8 mouse cellular contexts compared by ENCODE assay signal in genomic region chr11:24370198-24370860, GRCm38 (mm10).
DNase-seq lines count a peak whose midpoint lies in the region; ATAC-seq lines count a peak whose summit lies in the region.

No protein-coding gene starts in this region.

- 15% methylated on average over 15 of the region's 15 CpGs for WGBS in kidney, embryonic 16.5 days
- 9% methylated on average over 15 of the region's 15 CpGs for WGBS in hindbrain, embryonic 14.5 days
- WGBS in midbrain, embryonic 14.5 days: 10% methylated on average over 15 of the region's 15 CpGs

- H3K9me3 ChIP-seq in kidney, embryonic 16.5 days (ENCODE audit: low read length): no peaks in the 10 kb centered on the region
- no peaks in the 10 kb centered on the region for H3K9me3 ChIP-seq in hindbrain, embryonic 14.5 days (ENCODE audit: control insufficient read depth, low read length)
- no peaks in the 10 kb centered on the region for H3K9me3 ChIP-seq in midbrain, embryonic 14.5 days (ENCODE audit: control insufficient read depth, low read length)

- no peak overlapping the region for H3K9ac ChIP-seq in kidney, embryonic 16.5 days (replicated peaks; ENCODE audit: low read length)
- peak overlapping the region; percentile 12; the same call in 1 of the 2 replicates for H3K9ac ChIP-seq in hindbrain, embryonic 14.5 days
- no peak overlapping the region for H3K9ac ChIP-seq in midbrain, embryonic 14.5 days (replicated peaks; ENCODE audit: low read length)

- no peaks in the 10 kb centered on the region; the same call in 1 of the 2 replicates for H3K27me3 ChIP-seq in kidney, embryonic 16.5 days (ENCODE audit: insufficient read depth, low read length)
- H3K27me3 ChIP-seq in hindbrain, embryonic 14.5 days (ENCODE audit: control insufficient read depth, insufficient read depth, low read length): peaks cover 7% of the 10 kb centered on the region; the same call in 1 of the 2 replicates
- H3K27me3 ChIP-seq in midbrain, embryonic 14.5 days (ENCODE audit: control insufficient read depth, insufficient read depth, low read length): no peaks in the 10 kb centered on the region

- DNase-seq in kidney, adult 9 months: no peak
- peak; percentile 72 for DNase-seq in embryo, embryonic 9.5 days (ENCODE audit: extremely low spot score)
- DNase-seq in hindbrain, embryonic 14.5 days (ENCODE audit: low spot score): peak; percentile 50
- peak; percentile 70 for DNase-seq in midbrain, embryonic 14.5 days
- DNase-seq in cerebellum, adult 8-10 months: no peak
- no peak for DNase-seq in urinary bladder, postnatal 25 days (ENCODE audit: low spot score)
- no peak for DNase-seq in adrenal gland, postnatal 14 days

- no peak overlapping the region for H3K27ac ChIP-seq in kidney, embryonic 16.5 days (ENCODE audit: low read length)
- peak overlapping the region; percentile 85 for H3K27ac ChIP-seq in hindbrain, embryonic 14.5 days
- H3K27ac ChIP-seq in midbrain, embryonic 14.5 days (replicated peaks; ENCODE audit: low read depth, low read length): peak overlapping the region; percentile 81

- no peak overlapping the region for H3K4me3 ChIP-seq in kidney, embryonic 16.5 days (ENCODE audit: low read length)
- no peak overlapping the region for H3K4me3 ChIP-seq in hindbrain, embryonic 14.5 days (replicated peaks; ENCODE audit: low read length)
- no peak overlapping the region for H3K4me3 ChIP-seq in midbrain, embryonic 14.5 days (replicated peaks; ENCODE audit: low read depth, low read length)

- H3K4me2 ChIP-seq in kidney, embryonic 16.5 days (replicated peaks; ENCODE audit: low read depth, low read length): peak overlapping the region; percentile 22
- peak overlapping the region; percentile 26 for H3K4me2 ChIP-seq in hindbrain, embryonic 14.5 days (replicated peaks)
- peak overlapping the region; percentile 30 for H3K4me2 ChIP-seq in midbrain, embryonic 14.5 days (ENCODE audit: low read length)

- no peaks in the 10 kb centered on the region for H3K36me3 ChIP-seq in kidney, embryonic 16.5 days (ENCODE audit: insufficient read depth, low read length)
- no peaks in the 10 kb centered on the region for H3K36me3 ChIP-seq in hindbrain, embryonic 14.5 days (replicated peaks; ENCODE audit: control insufficient read depth, insufficient read depth)
- H3K36me3 ChIP-seq in midbrain, embryonic 14.5 days (ENCODE audit: control insufficient read depth, insufficient read depth, low read length): no peaks in the 10 kb centered on the region

- H3K4me1 ChIP-seq in kidney, embryonic 16.5 days (ENCODE audit: insufficient read depth, low read length): peaks cover 11% of the 10 kb centered on the region
- H3K4me1 ChIP-seq in hindbrain, embryonic 14.5 days (replicated peaks; ENCODE audit: control insufficient read depth, insufficient read depth, low read length): peaks cover 30% of the 10 kb centered on the region
- H3K4me1 ChIP-seq in midbrain, embryonic 14.5 days (ENCODE audit: control insufficient read depth, insufficient read depth, low read length): peaks cover 30% of the 10 kb centered on the region

- peak; percentile 70 for ATAC-seq in kidney, embryonic 16.5 days (ENCODE audit: low FRiP score, low TSS enrichment)
- peak; percentile 81 for ATAC-seq in hindbrain, embryonic 14.5 days (ENCODE audit: low FRiP score)
- ATAC-seq in midbrain, embryonic 14.5 days (ENCODE audit: low FRiP score, low TSS enrichment): peak; percentile 77

Comparison
In these comparisons a context has a peak if more than half of its experiments do, and no peak if none do; other contexts are left out.
1. DNase-seq: peak in embryo, embryonic 9.5 days (single experiment), hindbrain, embryonic 14.5 days (single experiment) and midbrain, embryonic 14.5 days (single experiment); none in kidney, adult 9 months (single experiment), cerebellum, adult 8-10 months (single experiment), urinary bladder, postnatal 25 days (single experiment) and adrenal gland, postnatal 14 days (single experiment).
2. Peak in every context shown above with its lines, with median percentiles within 50 percentile points of each other: ATAC-seq and H3K4me2 ChIP-seq.